Mouse (Mus musculus) MEL-GATA-1-ER (cell line): ENCODE measurements around the gene Gnpda2.
A peak's percentile ranks its signal among the peaks of the same experiment; 100 is the strongest.

Source experiments
- DNase-seq: peaks from one replicate; pipeline ENCODE4 v3.0.0-alpha.2; 2012; ENCODE audit warnings: low read depth; ENCODE audit errors: extremely low read depth

Gnpda2 gene

GRCm38 (mm10) chr5:69591640-69592461 is at the start of gene Gnpda2:
Gnpda2 (minus strand) TSS chr5:69592340.
- DNase-seq: peak; percentile 73

- DNase-seq: no peak
Measured at GRCm38 (mm10) chr5:69634766-69635165, 42.6 kb upstream of the Gnpda2 start.

GRCm38 (mm10) chr5:69620899-69621298 is 28.8 kb upstream of the Gnpda2 start:
- DNase-seq: no peak

GRCm38 (mm10) chr5:69613209-69613796 is 21.2 kb upstream of the Gnpda2 start:
- DNase-seq: peak; percentile 32

- DNase-seq: no peak
Measured at GRCm38 (mm10) chr5:69601027-69601426, 8.9 kb upstream of the Gnpda2 start.

GRCm38 (mm10) chr5:69557404-69557935 is 34.7 kb downstream of the Gnpda2 start:
- DNase-seq: peak; percentile 26

GRCm38 (mm10) chr5:69556628-69557403 is 35.3 kb downstream of the Gnpda2 start, which contains the start of gene Guf1:
Guf1 (plus strand) TSS chr5:69556923.
- peak; percentile 44 for DNase-seq

GRCm38 (mm10) chr5:69542489-69542888 is 49.7 kb downstream of the Gnpda2 start, which contains the start of gene Yipf7:
Yipf7 (minus strand) TSS chr5:69542648.
- DNase-seq: no peak

- no peak for DNase-seq
Measured at GRCm38 (mm10) chr5:69541680-69542079, 50.5 kb downstream of the Gnpda2 start.

- no peak for DNase-seq
Measured at GRCm38 (mm10) chr5:69523944-69524343, 68.2 kb downstream of the Gnpda2 start.
